Mouse (Mus musculus) kidney, adult 2 months (tissue): ENCODE measurements around the gene Zfp526.
A peak's percentile ranks its signal among the peaks of the same experiment; 100 is the strongest.

Experiments
- CTCF ChIP-seq: fragments of 200-500 bp; conservative IDR thresholded peaks from 2 replicates; pipeline ENCODE4 v1.5.1; 2011; ENCODE audit warnings: low read depth, mild to moderate bottlenecking, control low read depth, low read length, moderate library complexity, mixed read lengths; ENCODE audit not compliant: insufficient read depth, insufficient read length
- POLR2A ChIP-seq: fragments of 200-500 bp; IDR thresholded peaks from one replicate; pipeline ENCODE4 v1.6.1; 2011; ENCODE audit warnings: low read depth, low read length, control low read depth

- TF ChIP-seq CTCF (peak; percentile 73), POLR2A (peak; percentile 33)
Observed at GRCm38 (mm10) chr7:25238829-25239623, 17.8 kb downstream of the Zfp526 start.
